Mouse (Mus musculus) hindlimb bud, embryonic 11.5 days (tissue): ENCODE results near the gene Rab5a.

Experiments
- DNase-seq: peaks from one replicate; pipeline ENCODE4 v3.0.0-alpha.2; 2012; ENCODE audit warnings: low read depth, low spot score; ENCODE audit errors: extremely low spot score

Gene Rab5a

GRCm38 (mm10) chr17:53542536-53542935 lies 63.5 kb downstream of the Rab5a start:
- no peak for DNase-seq

- no peak for DNase-seq
Measured at GRCm38 (mm10) chr17:53543591-53544324, 64.7 kb downstream of the Rab5a start.

GRCm38 (mm10) chr17:53551306-53552299 lies 72.6 kb downstream of the Rab5a start:
- DNase-seq: no peak

- no peak for DNase-seq
Measured at GRCm38 (mm10) chr17:53554088-53554487, 75.1 kb downstream of the Rab5a start.

GRCm38 (mm10) chr17:53554813-53555212 lies 75.8 kb downstream of the Rab5a start:
- no peak for DNase-seq
